Mouse (Mus musculus) ES-CJ7 (cell line): ENCODE data around the gene Senp3.
A peak's percentile ranks its signal among the peaks of the same experiment; 100 is the strongest.

Source experiments
- DNase-seq: peaks from one replicate; pipeline ENCODE4 v3.0.0; 2011; ENCODE audit warnings: low read depth, low spot score

Gene Senp3

GRCm38 (mm10) chr11:69682209-69682839 lies 440 bp upstream of the Senp3 start:
- DNase-seq = no peak

DNA sequence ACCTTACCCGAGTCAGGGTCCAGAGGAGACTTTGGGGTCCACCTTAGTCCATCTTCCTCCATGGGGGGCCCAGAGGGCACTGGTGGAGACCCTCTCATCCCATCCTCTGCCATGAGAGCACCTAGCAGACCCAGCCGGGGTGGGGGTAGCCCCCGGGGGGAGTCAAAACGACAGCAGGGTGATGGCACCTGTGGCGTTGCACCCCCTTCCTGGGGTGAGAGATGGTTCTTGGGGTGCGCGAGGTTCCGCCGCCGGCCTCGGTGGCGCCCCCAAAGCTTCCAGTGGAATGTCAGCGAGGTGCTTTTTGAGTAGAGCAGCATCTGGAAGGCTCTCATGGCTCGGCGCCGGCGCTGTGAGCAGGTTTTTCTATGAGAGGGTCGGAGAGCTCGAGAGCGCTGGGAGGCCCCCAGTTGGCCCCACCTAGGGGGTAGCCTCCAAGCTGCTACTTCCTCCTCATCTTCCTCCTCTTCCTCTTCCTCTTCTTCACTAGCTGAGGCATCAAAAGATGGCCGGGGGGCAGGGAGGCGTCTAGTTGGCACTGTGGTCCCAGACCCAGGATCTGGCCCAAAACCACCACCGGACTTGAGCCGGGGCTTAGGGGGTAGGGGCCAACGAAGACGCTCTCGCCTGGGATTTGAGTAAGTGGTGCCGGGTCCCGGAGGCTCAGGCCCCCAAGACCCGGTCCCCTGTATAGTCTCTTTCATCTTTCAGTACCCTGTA lies 1.6 kb downstream of the Senp3 start:
- DNase-seq = no peak

DNA sequence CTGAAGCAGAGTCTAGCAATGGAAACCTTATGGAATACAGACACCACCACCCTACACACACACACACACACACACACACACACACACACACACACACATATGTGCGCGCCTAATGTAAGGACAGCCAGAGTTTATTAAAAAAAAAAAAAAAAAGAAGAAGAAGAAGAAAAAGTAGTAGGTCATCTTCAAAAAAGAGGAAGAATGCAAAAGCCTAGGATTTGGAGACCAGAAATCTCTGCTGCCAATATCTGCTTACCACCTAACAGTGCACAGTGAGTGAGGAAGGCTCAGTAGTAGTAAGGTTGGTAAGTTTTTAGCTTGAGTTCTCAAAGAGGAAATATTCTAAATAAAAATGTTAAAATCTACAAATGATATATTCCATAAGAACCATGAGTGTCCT lies 2.7 kb downstream of the Senp3 start:
- DNase-seq = no peak

- DNase-seq = peak; percentile 100
These were observed 9.6 kb downstream of the Senp3 start, which contains the start of gene Eif4a1 for GRCm38 (mm10) chr11:69672211-69672706. TSS of gene Eif4a1 (minus strand) at chr11:69672423.

DNA sequence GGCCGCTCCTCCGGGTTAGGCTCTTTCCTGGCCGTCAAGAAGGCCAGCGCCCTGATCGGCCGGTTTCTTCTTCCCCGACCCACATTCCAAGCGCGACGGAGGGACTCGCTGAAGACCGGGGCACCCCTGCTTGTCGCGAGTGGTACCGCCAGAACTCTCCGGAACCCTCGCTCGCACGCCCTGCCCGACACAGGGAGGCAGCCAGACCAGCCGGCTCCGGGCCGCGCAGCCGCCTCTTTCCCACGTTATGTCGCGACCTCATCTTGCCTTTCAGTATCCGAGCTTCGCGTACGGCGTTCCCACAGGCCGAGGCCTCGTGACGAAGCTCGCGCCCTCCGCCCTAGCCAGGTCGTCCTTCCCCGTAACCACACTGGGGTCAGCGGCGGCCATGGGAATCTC lies 10.2 kb downstream of the Senp3 start:
- DNase-seq = no peak

DNA sequence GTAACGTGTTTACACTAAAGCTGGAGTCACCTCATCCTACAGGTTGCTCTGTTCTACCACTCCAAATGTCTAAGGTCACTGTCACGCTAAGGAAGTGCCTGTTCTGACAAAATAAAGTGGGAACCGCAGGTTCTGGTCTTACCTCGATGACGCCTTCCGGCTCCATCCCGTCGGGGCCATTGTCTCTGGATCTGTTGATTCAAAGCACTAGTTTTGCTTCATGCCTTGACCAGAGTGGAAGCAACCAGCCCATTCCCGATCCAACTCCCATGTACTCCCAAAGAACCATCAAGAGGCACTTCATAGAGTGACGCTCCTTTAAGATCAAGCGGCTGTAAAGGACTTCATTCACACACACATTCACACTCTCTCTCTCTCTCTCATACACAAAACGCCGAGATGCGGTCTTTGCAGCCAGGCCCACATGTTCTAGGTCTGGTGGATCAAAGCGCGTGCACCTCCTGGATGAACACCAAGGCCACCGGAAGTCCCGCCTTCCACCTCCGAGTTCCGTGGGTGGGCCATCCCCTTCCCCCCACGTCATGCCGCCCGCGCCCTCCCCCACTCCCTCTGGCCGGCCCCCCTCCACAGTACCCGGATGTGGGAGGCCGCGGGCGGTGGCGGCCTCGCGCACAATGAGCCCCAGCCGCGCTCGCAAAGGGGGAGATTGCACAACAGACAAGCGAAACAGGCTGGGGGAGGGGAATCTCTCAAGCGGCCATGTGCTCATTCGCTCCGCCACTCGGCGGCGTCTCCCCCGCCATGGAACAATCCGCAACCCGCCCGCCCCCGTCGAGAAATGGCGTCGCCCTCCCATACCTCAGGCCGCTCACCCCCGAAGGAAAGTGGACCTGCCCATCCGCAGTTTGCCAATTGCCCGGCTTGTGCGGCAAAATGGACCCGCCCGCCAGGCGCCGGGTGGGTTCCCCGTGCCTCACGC lies 10.8 kb downstream of the Senp3 start:
- DNase-seq = peak; percentile 94

- DNase-seq = no peak
These were observed 15.2 kb downstream of the Senp3 start for GRCm38 (mm10) chr11:69666665-69667005.

DNA sequence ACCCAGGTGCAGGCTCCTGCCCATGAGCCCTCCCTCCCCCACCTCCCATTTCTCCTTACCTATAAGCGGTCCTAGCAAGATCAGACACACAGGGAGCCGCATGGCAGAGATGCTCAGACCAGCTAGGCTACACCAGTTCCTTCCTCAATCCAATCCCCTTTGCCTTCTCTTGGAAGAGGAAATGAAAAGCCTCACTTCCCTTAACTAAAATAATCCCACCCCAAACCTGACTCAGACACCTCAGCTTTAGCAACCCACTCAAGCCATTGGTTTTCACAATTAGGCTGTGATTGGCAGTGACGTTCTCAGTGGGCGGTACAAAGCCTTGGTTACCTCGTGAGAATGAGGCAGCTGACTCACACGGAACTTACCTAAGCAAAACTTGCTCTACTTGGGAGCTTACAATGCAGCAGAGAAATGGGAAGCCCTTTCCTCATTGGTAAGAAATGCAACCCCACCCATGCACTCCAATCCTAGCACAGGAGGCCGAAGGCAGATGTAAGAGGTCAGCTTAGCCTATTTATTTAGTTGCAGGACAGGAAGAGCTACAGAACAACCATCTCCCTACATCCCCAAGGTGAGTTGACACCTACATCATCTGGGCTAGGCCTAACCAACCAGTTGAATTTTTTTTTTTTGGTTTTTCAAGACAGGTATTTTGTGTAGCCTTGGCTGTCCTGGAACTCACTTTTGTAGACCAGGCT lies 15.8 kb downstream of the Senp3 start, which contains the start of gene Cd68:
Gene Cd68 (minus strand): TSS at position 193 of the 704 bp plus-strand sequence.
- peak; percentile 93 for DNase-seq

- DNase-seq = no peak
These were observed 16.4 kb downstream of the Senp3 start for GRCm38 (mm10) chr11:69665457-69665960.

- no peak for DNase-seq
These were observed 17.0 kb downstream of the Senp3 start for GRCm38 (mm10) chr11:69664841-69665240.

DNA sequence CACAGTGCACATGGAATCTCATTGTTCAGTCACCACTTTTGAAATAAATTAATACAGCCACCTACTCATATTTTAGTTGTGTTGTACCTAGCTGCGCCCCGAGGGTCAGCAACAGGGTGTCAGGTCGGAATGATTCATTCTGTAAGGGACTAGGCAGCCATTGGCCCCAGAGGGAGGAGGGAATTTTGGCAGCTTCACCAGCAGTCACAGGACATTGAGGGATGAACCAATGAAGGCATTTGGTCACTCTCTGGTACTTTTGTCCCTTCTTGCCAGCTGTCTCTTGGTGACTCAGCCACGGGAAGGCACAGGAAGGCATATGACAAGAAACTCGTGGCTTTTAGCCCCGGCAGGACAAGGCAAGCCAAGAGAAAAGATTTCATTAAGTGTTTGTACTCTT lies 18.1 kb downstream of the Senp3 start:
- no peak for DNase-seq

DNA sequence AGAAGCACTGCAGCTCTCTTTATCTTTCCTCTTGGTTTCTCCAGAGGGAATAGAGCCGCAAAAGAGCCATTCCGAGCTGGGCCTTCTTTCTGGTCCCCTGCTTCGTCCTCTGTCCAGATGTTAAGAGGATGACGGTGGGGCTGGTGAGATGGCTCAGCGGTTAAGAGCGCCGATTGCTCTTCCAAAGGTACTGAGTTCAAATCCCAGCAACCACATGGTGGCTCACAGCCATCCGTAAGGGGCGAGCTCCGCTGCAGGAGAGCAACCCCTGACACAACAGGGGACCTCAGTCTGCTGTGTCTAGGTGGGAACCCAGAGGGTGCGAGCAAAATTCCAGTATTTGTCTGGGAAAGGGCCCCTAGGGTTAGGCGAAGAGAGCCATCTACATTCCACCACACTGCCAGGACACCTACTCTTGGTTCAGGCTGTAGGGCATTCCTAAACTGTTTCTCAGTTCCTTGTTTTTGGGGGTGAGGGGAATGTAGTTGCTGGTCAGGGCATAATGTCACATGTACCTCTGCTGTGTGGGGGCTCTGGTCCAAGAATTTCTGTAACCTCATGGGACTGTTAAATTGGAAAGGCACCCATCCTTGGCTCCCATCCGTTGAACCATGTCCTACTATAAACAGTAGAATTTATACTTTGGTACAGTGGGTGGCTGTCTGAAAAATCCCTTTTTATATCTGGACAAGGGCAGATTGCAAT lies 18.8 kb downstream of the Senp3 start:
- peak; percentile 34 for DNase-seq

GRCm38 (mm10) chr11:69662213-69662966 lies 19.5 kb downstream of the Senp3 start, which contains the start of gene Mpdu1:
TSS of gene Mpdu1 (minus strand) at chr11:69662642.
- DNase-seq = peak; percentile 98

DNA sequence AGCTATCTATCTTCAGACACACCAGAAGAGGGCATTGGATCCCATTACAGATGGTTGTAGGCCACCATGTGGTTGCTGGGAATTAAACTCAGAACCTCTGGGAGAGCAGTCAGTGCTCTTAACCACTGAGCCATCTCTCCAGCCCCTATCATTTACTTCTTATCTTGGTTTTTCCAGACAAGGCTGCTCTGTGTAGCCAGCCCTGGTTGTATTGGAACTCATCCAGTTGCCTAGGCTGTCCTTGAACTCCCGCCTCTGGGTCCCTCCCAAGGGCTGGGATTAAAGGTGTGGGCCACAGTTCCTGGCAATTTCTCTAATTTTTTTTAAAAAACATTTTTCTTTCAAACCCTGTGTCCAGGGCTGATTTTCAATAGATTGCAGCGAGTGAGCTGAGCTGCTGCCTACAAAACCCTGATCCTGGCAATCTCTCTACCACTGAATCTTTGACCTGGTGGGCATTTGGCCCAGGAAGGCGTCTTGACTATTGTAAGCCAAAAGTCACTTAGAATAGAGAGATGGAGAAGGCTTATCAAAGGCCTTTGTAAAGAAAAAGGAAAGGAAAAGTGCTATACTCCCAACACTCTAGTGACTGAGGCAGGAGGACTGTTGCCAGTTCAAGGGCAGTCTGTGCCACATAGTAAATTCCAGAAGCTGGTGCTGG lies 20.5 kb downstream of the Senp3 start:
- DNase-seq = no peak

DNA sequence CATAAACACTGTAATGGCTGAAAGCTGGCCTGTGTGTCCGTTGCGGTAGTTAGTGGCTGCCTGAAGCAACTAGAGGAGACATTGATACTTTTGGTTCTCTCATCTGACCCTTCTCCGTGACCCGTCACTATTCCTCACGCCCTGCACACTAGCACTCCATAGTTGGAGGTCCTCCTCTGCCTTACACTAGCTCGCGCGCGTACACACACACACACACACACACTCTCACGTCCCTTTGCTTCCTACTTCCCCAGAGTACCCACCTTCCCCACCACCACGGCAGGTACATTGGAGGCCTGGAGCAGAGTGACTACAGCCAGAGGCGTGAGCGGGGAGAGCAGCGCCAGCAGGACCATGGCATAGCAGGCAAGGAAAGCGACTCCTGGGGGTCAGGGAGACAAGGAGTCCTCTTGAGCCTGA lies 24.4 kb downstream of the Senp3 start:
- DNase-seq = no peak

- peak; percentile 76 for DNase-seq
These were observed 25.0 kb downstream of the Senp3 start for GRCm38 (mm10) chr11:69656617-69657461.

DNA sequence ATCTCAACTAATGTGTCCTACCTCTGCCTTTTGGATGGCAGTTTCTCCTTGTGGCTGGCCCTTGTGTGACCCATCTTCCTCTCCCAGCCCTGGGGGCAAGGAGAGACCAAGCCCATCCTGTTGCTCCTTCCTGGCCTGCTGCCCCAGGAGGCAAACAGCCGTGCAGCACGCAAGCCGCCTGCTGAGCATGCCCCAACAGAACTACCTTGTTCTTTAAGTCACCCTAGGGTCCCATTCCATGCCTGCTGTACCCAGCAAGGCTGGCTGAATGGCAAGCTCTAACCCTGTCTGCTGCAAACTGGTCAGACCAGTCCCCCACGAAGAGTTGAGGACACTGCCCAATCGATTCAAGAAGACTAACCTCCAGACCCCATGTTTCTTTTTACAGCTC lies 25.8 kb downstream of the Senp3 start:
- no peak for DNase-seq
